Mouse (Mus musculus) layer of hippocampus, adult 11-12 months (tissue): Measurements from ENCODE around the gene Impg1.
A peak's percentile ranks its signal among the peaks of the same experiment; 100 is the strongest.

Experiments
- DNase-seq: peaks from one replicate; pipeline ENCODE4 v3.0.0; 2022; ENCODE audit warnings: low spot score

The Impg1 gene

DNA sequence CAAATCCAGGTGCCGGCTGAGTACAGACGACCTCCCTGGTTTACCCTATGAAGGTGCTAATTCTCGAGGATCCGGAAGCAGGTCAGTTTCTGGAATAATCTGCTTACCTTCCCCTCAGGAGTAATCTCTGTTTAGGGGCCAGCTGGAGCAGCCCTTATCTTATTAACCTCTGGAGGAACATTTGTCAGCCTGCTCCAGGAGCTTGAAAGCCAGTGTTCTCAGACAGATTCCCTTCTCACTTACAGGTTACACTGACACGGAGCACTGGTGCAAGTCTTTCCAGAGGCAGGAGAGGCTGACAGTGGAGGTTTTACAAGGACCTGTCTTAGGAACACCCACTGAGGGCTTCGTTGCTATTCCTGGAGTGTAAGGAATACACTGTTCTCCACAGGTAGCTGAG, at the start of gene Impg1:
Impg1 (minus strand) TSS at position 101 of the 400 bp plus-strand sequence.
- no peak for DNase-seq

- DNase-seq, result no peak
Observed at GRCm38 (mm10) chr9:80509464-80510153, 44.3 kb upstream of the Impg1 start.

GRCm38 (mm10) chr9:80504496-80505012, 39.3 kb upstream of the Impg1 start:
- DNase-seq, result no peak

DNA sequence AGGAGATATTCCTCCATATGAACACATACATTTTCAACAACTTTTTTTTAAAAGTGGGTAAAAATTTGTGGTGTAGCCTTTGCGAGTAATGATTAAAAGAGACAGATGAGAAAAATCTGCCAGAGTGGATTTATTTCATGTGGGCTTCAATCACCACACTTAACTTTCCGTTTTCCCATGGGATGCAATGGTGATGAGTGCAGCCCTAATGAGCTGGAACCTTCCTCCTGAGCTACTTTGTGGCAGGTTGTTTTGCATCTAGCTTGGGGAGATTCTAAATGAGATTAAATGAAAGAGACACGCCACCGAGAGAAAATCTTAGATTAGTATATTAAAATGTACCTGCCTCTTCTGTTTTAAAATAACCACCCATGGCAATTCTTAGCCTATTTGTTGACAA, 26.3 kb upstream of the Impg1 start:
- DNase-seq, result no peak

DNA sequence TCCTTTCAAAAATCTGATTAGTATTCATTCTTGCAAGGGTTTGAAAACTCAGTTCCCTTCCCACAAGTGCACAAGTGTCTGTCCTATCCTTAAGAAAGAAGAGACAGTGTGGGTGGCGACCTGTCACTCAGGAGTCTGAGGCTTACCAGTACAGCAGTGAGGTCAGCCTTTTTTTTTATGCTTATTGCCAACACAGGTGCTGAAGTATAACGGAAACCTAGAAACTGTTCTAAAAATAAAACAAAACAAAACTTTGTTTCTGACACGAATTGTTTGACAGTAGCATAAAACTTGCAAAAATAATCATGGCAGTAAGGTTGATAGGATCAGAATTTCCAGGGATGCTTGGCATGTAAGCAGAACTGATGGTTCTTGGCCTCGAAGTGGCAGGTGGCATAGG, 4.9 kb downstream of the Impg1 start:
- DNase-seq, result no peak

DNA sequence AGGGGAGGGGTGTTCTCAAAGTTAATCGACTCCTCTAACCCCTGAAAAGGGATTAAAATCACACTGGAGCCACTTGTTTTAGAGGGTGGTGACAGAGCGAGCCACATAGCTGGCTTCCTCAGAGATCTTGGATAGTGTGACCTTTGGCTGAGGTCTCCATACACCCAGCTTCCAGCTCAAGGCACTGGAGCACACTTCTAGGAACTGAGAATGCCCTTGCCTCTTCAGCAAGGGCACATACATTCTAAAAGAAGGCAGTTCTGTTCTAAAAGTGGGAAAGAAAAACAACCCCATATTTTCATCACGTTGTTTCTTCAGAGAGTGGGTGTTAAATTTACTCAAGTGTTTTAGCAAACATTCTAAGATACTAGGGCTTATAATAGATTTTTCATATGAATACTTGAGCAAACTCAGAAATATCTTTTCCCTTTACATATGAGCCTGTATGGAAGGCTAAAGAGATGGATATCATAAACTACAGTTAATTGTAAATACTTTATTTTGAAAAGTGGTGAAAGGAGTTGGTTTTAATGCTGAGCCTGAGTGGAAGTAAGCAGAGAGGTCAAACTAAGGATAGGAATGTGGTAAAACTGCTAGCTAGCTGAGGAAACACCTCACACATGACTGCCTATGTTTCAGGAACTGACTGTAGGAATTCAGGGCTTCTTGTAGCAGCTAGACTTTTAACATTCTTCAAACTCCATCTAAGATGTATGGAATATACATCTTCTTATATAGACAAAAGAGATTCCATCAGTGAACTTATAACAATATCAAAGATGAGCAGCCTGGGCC, 14.6 kb downstream of the Impg1 start:
- DNase-seq, result no peak

DNA sequence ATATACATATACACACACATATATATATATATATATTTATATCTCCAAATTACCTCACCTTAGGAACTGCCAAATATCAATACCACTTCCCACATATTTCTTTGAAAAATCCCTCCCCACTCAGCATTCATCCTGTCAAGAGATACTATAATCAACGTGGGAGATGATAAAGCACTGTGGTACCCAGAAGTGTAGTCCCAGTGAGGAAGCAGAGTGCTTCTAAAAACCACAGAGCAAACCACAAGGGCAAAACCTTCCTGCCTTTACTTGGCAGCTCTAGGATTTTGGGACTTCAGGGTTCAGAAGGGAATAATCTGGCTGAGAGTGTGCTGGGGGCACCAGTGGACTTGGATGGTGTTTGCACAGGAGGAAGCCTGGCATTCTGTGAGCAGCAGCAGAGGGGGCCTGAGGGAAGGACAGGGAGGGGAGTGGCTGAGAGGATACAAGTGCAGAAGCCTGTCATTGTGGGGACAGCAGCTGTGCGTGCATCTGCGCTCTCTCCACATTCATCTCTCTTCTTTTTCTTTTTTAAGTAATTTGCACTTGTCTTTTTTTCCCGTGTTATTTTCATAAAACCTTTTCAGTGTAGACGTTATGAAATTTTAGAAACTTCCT, 24.1 kb downstream of the Impg1 start:
- DNase-seq, result no peak

DNA sequence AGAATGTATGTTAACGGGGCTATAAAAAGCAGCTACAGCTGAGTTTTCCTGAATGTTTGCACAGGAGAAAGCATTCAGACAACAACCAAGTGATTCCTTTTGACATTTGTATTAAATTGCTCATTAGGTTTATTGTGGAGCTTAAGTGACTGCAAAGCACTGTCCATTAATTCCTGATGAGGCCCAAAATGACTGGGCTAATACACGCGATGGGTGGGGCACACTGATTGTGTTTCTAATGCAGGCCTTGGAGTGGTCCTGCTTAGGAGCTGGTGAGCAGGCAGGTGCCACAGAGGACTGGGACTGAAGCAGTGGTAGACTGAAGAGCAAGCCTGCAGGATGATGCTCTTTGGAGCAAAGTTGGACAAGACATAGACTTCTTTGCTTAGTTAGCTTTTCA, 73.9 kb downstream of the Impg1 start:
- DNase-seq, result no peak

DNA sequence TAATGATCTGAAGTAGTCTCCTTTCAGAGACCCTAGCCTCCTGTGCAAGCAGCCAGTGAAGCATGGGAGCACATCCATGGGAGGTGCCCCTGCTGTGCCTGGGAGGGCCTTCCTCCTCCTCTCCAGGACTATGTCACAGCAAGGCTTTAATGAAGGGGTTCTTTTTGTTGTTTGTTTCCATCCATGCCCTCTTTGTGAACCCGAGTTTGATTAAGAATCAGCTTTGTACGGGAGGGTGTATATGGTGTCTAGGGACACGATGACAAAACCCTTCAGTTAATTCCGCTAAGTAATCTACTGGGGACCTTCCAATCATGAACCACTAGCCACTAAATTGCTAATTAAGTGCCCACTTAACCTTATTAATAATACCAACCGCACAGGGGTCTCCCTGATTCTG, 74.3 kb downstream of the Impg1 start:
- no peak for DNase-seq

DNA sequence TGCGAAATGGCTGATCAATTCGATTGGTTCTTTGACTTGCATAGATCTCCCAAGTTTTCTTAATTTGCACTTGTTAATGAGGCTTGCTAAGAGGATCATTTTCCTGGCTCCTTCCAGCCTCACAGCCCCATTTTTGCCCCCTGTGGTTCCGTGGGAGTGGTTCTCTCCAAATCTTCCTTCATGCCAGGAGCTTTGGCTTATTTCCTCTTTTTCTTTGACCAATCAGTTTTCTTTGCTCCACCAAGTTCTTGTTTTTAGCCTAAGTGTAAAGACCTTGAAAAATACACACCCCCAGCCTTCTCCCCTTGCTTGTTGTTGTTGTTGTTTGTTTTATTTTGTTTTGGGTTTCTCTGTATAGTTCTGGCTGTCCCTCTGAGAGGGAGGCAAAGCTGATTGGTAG, 77.4 kb downstream of the Impg1 start:
- no peak for DNase-seq

DNA sequence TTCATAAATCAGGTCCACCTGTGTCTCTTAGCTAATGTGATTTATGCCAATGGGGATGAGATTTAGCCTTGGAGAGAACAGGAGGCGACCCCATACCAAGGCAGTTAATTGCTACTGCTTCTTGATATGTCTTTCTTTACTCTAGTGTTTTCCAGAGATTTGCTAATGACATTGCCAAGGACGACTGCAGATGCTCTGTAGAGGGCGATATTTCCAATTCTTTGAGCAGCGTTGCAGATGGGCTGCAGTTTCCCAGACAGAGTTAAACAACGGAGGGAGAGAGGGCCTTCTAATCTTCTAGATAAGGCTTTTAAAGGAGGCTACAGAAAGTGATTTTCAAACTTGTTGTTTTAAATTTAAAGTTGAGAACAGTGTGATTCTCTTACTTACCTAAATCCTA, 78.8 kb downstream of the Impg1 start:
- no peak for DNase-seq

GRCm38 (mm10) chr9:80386000-80386399, 79.3 kb downstream of the Impg1 start:
- peak; percentile 24 for DNase-seq

GRCm38 (mm10) chr9:80382711-80383110, 82.6 kb downstream of the Impg1 start:
- DNase-seq, result no peak

DNA sequence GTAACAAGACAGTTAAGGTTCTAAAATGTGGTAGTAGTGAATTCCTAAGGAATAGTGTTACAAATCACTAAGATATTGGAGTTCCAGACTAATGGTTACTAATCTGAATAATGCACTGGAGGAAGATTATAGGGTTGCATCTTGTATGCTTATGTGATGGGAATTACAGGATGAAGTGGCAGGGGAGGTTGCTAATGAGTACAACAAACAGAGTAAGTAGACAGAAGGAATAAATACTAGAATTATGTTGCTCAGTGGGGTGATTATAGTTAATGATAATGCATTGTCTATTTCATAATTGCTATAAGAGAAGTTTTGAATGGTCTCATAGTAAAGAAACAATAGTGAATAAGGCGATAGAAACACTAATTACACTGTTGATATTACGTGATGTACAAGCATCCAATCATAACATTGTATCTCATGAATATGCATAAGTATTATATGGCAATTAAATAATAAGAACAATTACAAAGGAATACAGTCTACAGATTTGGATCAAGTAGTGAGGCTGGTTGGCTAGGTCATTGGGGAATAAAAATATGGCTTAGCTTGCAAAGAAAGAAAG, 85.1 kb downstream of the Impg1 start:
- no peak for DNase-seq

DNA sequence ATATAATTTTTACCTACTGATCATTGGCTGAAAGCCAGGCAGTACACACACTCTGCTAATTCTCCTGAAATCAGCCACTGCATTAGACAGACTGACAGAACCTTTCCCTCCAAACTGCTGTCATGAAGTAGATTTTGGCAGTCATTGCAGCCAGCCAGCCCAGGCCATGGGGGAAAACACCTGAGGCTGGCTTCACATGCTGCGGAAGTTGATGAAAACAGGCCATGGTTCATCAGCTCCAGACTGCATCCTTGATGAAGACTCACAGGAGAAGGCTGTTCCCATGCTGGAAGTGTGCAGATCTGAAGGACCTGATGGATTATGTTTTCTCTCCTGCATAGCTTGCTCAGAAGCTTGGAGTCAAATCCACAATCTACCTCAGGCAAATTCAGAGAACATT, 91.2 kb downstream of the Impg1 start:
- DNase-seq, result no peak

- DNase-seq, result no peak
Observed at GRCm38 (mm10) chr9:80373304-80373739, 92.0 kb downstream of the Impg1 start.

DNA sequence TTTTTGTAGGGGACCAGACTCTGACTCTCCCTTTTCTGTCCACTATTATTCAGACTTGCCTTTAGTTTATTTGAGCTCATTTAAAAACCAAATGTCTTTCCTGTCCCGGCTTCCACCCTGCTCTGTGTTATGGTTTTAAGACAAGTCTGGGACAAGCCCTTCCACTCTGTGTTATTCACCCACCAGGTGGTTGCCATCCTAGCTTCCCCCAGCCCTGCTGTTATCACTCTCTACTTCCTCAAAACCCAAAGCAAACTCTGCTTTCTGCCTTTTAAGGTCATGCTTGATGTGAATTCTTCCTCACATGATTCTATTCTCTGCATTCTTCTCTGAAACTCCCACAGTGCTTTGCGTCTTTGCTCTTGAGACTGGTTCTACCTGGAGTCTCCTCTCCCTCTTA, 96.6 kb downstream of the Impg1 start:
- no peak for DNase-seq

- no peak for DNase-seq
Observed at GRCm38 (mm10) chr9:80367520-80368204, 97.6 kb downstream of the Impg1 start.

DNA sequence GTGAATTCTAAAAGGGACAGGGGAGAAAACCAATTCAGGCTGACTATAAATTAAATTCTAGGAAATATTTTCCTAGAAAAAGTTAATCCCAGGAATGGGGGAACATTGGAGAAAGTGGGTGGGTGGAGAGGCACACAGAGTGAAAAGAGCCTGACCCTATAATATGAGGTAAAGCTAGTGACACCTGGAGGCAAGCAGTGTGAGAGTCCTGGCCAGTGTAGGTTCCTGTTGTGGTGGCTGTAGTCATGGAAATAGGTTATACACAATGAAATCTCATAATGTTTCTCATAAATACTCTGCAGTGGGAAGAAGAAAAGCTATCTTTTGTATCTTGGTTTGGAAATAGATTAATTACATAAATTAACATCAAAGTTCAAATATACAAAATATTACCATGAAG, 105.2 kb downstream of the Impg1 start:
- DNase-seq, result no peak

GRCm38 (mm10) chr9:80351678-80352331, 113.5 kb downstream of the Impg1 start:
- peak; percentile 18 for DNase-seq

DNA sequence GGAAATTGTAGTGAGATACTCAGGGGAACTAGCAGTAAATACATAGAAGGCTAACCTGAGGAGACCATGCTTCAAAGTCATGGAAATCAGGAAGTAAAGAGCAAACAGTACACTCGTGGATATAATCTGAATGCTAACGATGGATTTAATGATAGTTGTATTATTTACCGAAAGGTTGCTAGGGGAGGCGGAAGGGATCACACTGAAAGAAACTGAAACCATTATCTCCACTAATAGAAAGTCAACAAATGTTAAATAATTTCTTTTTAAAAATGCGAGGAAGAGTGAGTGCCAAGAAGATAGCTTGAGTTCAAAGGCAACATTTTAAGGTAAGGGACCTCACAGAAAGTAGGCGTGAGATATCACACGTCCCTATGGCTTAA, 114.0 kb downstream of the Impg1 start:
- no peak for DNase-seq
